Mouse (Mus musculus): ENCODE results near the gene Ltbp2. TPM values are rescaled to one million over a fixed set of nuclear protein-coding genes. Genes with fewer than 3 reads are reported as not detected.

The Ltbp2 gene
- polyA plus RNA-seq, 1 experiment, result 2.1 TPM

GRCm38 (mm10) chr12:84884423-84885076 is 8.2 kb upstream of the Ltbp2 start:
- 77% methylated on average over 7 of the region's 7 CpGs for WGBS
- no peak for DNase-seq (ENCODE audit: low read depth, low spot score)

- 80% methylated on average over 4 of the region's 4 CpGs for WGBS
- no peak for DNase-seq (ENCODE audit: low read depth, low spot score)
Observed at GRCm38 (mm10) chr12:84882796-84883195, 6.5 kb upstream of the Ltbp2 start.

GRCm38 (mm10) chr12:84880091-84880490 is 3.8 kb upstream of the Ltbp2 start:
- WGBS, result 41% methylated on average over 11 of the region's 11 CpGs
- DNase-seq (ENCODE audit: low read depth, low spot score), result no peak

GRCm38 (mm10) chr12:84875761-84876480 is 411 bp downstream of the Ltbp2 start:
- no peak for DNase-seq (ENCODE audit: low read depth, low spot score)
- WGBS, result 1% methylated on average over 59 of the region's 59 CpGs

- WGBS, result under 1% methylated on average over 3 of the region's 3 CpGs
- DNase-seq (ENCODE audit: low read depth, low spot score), result peak; percentile 8
Observed at GRCm38 (mm10) chr12:84873434-84873833, 2.9 kb downstream of the Ltbp2 start.

GRCm38 (mm10) chr12:84872310-84872709 is 4.0 kb downstream of the Ltbp2 start:
- WGBS, result 69% methylated on average over 2 of the region's 2 CpGs
- DNase-seq (ENCODE audit: low read depth, low spot score), result no peak

GRCm38 (mm10) chr12:84865431-84865830 is 10.9 kb downstream of the Ltbp2 start:
- DNase-seq (ENCODE audit: low read depth, low spot score), result no peak
- WGBS, result 64% methylated on average over 9 of the region's 9 CpGs

- WGBS, result 45% methylated on average over 7 of the region's 7 CpGs
- DNase-seq (ENCODE audit: low read depth, low spot score), result no peak
Observed at GRCm38 (mm10) chr12:84864801-84865200, 11.5 kb downstream of the Ltbp2 start.

- 91% methylated on average over 5 of the region's 5 CpGs for WGBS
- no peak for DNase-seq (ENCODE audit: low read depth, low spot score)
Observed at GRCm38 (mm10) chr12:84863196-84863595, 13.1 kb downstream of the Ltbp2 start.

- 65% methylated on average over 14 of the region's 14 CpGs for WGBS
- DNase-seq (ENCODE audit: low read depth, low spot score), result no peak
Observed at GRCm38 (mm10) chr12:84862136-84862910, 14.0 kb downstream of the Ltbp2 start.

- WGBS, result 49% methylated on average over 17 of the region's 17 CpGs
- no peak for DNase-seq (ENCODE audit: low read depth, low spot score)
Observed at GRCm38 (mm10) chr12:84858149-84859113, 17.9 kb downstream of the Ltbp2 start.

GRCm38 (mm10) chr12:84857706-84858105 is 18.6 kb downstream of the Ltbp2 start:
- 73% methylated on average over 4 of the region's 4 CpGs for WGBS
- no peak for DNase-seq (ENCODE audit: low read depth, low spot score)

- no peak for DNase-seq (ENCODE audit: low read depth, low spot score)
- 84% methylated on average over 8 of the region's 8 CpGs for WGBS
Observed at GRCm38 (mm10) chr12:84856532-84856931, 19.8 kb downstream of the Ltbp2 start.

- 79% methylated on average over 4 of the region's 4 CpGs for WGBS
- no peak for DNase-seq (ENCODE audit: low read depth, low spot score)
Observed at GRCm38 (mm10) chr12:84855084-84855625, 21.2 kb downstream of the Ltbp2 start.

GRCm38 (mm10) chr12:84854392-84855033 is 21.8 kb downstream of the Ltbp2 start:
- DNase-seq (ENCODE audit: low read depth, low spot score), result no peak
- 84% methylated on average over 4 of the region's 4 CpGs for WGBS

- WGBS, result 69% methylated on average over 11 of the region's 11 CpGs
- no peak for DNase-seq (ENCODE audit: low read depth, low spot score)
Observed at GRCm38 (mm10) chr12:84851403-84852040, 24.8 kb downstream of the Ltbp2 start.

GRCm38 (mm10) chr12:84847882-84848281 is 28.4 kb downstream of the Ltbp2 start:
- DNase-seq (ENCODE audit: low read depth, low spot score), result no peak
- WGBS, result 30% methylated on average over 6 of the region's 6 CpGs

- 18% methylated on average over 7 of the region's 7 CpGs for WGBS
- no peak for DNase-seq (ENCODE audit: low read depth, low spot score)
Observed at GRCm38 (mm10) chr12:84847480-84847879, 28.9 kb downstream of the Ltbp2 start.
